Mouse (Mus musculus) left cerebral cortex, postnatal 14 days (tissue): ENCODE results near the gene Majin. TPM values are rescaled to one million over a fixed set of nuclear protein-coding genes. Genes with fewer than 3 reads are reported as not detected.

Experiments
- DNase-seq, 2 experiments: peaks; one replicate each; pipeline ENCODE4 v3.0.0; 2021 to 2022; ENCODE audit warnings: low spot score in 2 of 2, mixed read lengths in 1 of 2
- intact Hi-C: fragments of 180-260 bp; cut with DNase I; formaldehyde crosslinking; loops from one replicate; pipeline ENCODE4 v1.15.1; 2025
- total RNA-seq, 2 experiments: library from RNA; stranded (reverse); gene quantifications; 2 replicates each; pipeline ENCODE4 v1.2.3; 2021

Majin gene
- total RNA-seq, 2 experiments from 2014 or later = 0.27 to 0.40 TPM

DNA sequence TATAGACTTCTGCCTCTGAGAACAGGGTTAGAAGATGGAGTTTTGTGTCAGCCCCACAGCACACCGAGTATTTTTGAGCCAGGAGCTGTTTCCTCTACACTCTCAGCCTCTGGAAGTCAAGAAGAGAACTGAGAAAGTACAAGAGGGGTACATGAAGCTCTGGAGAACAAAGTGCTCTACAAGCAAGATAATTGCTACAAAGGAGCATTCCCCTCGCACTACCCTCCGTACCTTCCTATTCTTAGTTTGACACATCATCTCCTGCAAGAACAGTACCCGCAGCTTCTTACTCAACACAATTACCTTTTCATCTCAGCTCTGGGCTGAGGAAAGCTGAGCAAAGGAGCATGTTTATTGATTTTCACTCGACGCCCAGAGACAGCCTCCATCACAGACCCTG, 34.4 kb downstream of the Majin start:
- intact Hi-C loops = no loop called here
- DNase-seq = no peak

GRCm38 (mm10) chr19:6226135-6226534, 41.9 kb downstream of the Majin start, which contains the start of gene Gpha2:
TSS of gene Gpha2 (plus strand) at chr19:6226380.
- intact Hi-C loops = no loop called here
- DNase-seq = no peak

DNA sequence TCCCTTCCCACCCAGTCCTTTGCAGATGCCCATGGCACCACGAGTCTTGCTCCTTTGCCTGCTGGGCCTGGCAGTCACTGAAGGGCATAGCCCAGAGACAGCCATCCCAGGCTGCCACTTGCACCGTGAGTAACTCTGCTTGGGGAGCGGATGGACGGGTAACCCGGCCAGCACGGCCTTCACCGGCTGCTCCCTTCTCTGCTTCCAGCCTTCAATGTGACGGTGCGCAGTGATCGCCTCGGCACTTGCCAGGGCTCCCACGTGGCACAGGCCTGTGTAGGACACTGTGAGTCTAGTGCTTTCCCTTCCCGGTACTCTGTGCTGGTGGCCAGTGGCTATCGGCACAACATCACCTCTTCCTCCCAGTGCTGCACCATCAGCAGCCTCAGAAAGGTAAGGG, 42.6 kb downstream of the Majin start:
- DNase-seq = no peak
- intact Hi-C loops = no loop called here

DNA sequence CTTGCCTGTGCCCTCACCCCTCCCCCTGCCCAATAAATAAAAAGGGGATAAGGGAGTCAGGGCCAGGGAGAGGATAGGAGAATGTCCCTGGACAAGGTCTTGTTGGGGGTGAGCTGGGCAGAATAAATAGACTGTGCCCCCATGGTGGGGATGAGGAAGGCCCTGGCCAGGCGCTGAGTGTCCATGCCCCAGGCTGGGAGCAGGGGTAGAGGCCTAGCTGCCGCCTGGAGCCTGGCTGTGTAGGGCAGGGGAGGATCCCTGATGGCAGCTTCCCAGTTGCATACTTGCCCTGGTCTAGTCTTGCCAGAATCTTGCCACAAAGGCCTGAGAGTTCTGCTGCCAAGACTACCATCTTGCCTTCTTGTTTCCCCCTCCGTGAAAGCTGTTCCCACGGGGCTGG, 43.7 kb downstream of the Majin start:
- intact Hi-C loops = no loop called here
- DNase-seq = no peak

GRCm38 (mm10) chr19:6230411-6230810, 46.2 kb downstream of the Majin start:
- intact Hi-C loops = no loop called here
- no peak for DNase-seq

- DNase-seq = no peak
- intact Hi-C loops = no loop called here
Measured at GRCm38 (mm10) chr19:6231036-6231435, 46.8 kb downstream of the Majin start.

DNA sequence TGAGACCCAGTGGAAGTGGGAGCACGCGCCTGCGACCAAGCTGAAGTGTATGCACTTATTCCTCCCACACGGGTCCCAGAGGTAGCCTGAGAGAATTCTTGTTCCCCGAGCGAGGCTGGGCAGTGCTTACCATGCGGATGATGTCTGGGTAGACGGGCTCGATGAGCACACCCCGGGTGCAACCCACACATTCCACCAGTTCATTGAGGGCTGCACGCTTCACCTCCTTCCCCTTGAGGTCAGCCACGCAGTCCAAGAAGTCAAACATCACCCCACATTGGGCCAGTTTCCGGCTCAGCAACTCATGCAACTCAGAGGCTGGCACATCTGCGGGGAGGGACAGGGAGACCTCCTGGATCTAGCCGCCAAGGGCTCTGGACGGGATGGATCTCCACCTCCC, 49.5 kb downstream of the Majin start:
- intact Hi-C loops = no loop called here

GRCm38 (mm10) chr19:6234337-6235083, 50.3 kb downstream of the Majin start:
- intact Hi-C loops = loop anchor here (1.0 to 5.0 kb wide), 2 partner anchors 93 to 107 kb away; partner anchors contain the start of genes Arl2 and Snx15
- DNase-seq = no peak

More for the DNA sequence above, 49.5 kb downstream of the Majin start:
- DNase-seq = no peak

GRCm38 (mm10) chr19:6235084-6236052, 51.2 kb downstream of the Majin start, which contains the start of gene Ppp2r5b:
TSS of gene Ppp2r5b (minus strand) at chr19:6235872.
- peak; percentile 95 to 96 for DNase-seq
- intact Hi-C loops = loop anchor here (1.0 to 5.0 kb wide), 2 partner anchors 94 to 108 kb away; partner anchors contain the start of genes Arl2 and Snx15

- peak; percentile 92 to 94 for DNase-seq
- intact Hi-C loops = loop anchor here (5.0 kb wide), 1 partner anchor 109 kb away; the partner anchor contains the start of gene Snx15
Measured at GRCm38 (mm10) chr19:6236053-6236441, 51.9 kb downstream of the Majin start.

DNA sequence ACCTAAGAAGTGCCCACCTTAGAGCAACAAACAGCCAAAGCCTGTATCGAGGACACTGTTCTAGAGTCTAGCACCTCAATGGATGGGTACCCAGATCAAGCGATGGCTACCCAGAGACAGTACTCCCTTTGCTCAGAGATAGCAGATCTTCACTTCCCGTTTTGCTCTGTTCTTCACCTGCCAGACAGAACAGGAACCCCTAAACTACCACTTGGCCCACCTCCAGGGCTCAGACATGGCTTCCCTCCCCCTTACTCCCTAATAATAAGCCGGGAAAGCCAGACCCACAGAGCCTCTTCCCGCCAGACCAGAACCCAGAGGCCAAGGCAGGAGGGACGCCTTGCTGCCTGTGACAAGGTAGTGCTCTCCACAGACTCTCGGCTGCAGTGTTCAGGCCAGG, 52.7 kb downstream of the Majin start:
- no peak for DNase-seq
- intact Hi-C loops = loop anchor here (5.0 kb wide), 1 partner anchor 110 kb away; the partner anchor contains the start of gene Snx15

DNA sequence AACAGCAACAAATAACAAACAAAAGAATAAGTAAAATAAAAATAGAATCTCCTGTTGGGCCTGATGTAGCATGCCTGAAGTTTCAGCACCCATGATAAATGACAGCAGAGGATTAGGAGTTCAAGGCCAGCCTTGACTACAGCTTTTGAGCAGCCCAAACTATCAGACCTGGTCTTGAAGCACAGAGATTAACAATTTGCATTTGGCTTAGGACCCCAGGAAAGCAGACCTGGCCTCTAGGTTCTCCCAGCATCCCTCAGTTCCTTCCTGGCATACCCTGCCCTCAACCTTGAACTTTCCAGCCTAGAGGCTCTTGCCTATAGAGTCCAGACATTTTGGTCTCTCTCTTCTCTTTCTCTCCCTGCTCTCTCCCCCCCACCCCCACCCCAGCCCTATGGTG, 54.6 kb downstream of the Majin start:
- intact Hi-C loops = loop anchor here (5.0 kb wide), 1 partner anchor 111 kb away; the partner anchor contains the start of gene Snx15
- no peak for DNase-seq

DNA sequence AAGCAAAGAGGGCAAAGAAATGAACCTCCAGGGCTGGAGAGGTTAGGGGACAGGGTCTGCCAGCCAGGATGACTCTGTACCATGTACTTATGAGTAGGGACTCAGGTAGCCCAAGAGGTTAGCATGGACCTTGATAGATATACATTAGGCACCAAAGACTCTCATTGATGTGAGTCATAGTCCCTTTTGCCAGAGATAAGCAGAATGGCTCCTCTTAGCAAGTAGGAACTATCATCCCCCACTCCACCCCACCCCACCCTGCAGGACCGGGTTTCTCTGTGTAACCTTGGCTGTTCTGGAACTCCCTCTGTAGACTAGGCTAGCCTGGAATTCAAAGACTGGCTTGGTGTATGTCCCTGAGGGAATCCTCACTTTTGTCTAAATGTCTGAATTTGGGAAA, 55.9 kb downstream of the Majin start:
- DNase-seq = no peak
- intact Hi-C loops = no loop called here

DNA sequence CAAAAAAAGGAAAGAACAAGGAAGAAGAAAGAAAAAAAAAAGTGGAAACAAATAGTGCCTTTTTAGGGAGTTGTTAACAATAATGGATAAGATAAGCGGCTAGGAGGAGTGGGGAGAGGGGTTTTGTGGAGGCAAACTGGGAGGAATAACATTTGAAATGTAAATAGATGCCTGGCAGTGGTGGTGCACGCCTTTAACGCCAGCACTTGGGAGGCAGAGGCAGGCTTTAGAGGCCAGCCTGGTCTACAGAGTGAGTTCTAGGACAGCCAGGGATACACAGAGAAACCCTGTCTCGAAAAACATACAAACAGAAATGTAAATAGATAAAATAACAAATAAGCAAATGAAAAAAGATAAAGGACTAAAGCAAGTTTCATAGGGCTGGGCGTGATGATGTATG, 56.5 kb downstream of the Majin start:
- intact Hi-C loops = no loop called here
- DNase-seq = no peak

DNA sequence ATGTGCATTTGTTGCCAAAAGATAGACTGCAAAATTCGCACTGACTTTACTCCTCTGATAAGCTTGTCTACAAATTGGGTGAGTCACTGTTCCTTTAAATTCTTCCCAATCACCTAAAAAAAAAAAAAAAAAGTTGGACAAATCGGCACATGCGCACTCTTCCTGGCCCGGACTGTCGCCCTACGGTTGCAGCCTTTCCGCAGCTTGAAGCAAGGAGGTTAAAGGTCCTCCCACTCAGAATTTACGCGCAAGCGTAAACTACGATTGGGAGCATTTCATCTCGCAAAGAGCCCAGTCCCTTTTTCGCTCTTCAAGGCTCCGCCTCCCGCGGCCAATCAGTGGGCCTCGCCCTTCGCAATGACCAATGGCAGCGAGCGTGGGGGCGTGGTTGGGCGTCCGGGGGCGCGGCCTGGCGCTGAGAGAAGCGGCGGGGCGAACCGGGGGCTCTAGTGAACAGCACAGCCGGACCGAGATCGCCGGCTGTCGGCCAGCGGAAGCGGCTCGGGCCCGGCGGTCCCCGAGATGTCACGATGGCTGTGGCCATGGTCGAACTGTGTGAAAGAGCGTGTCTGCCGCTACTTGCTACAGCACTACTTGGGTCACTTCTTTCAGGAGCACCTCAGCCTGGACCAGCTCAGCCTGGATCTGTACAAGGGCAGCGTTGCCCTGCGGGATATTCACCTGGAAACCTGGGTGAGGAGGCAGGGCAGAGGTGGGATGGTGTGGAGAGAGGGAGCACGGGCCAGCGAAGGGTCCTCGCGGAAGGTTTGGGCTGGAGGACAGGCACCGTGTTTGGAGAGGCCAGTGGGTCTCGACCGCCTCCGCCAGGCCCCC, 57.3 kb downstream of the Majin start, which contains the start of gene Atg2a:
Atg2a (plus strand) TSS at position 395 of the 834 bp plus-strand sequence.
- intact Hi-C loops = no loop called here
- peak; percentile 98 for DNase-seq

GRCm38 (mm10) chr19:6242281-6242680, 58.1 kb downstream of the Majin start:
- intact Hi-C loops = no loop called here
- no peak for DNase-seq

- intact Hi-C loops = no loop called here
- no peak for DNase-seq
Measured at GRCm38 (mm10) chr19:6243226-6243625, 59.0 kb downstream of the Majin start.

DNA sequence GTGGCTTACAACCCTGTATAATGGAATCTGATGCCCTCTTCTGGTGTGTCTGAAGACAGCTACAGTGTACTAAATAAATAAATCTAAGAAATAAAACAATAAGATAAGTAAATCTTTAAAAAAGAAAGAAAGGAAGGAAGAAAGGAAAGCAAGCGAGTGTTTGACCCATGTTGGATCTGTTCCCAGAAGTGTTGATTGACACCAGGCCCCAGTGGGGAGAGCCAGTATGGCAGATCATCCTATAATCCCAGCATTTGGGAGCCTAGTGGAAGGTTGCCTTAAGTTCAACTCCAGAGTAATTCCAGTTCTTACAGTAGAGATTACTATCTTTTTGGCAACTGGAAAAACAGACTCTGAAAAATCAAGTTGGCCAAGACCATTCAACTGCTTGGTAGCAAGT, 61.6 kb downstream of the Majin start:
- no peak for DNase-seq
- intact Hi-C loops = no loop called here
